Mouse (Mus musculus) thymus, adult 2 months (tissue): ENCODE measurements around the gene Pigl.

Experiments used
- CTCF ChIP-seq: fragments of 200-500 bp; IDR thresholded peaks from 2 replicates; pipeline ENCODE4 v1.5.1; 2012; ENCODE audit warnings: mild to moderate bottlenecking, control low read depth, low read length, moderate library complexity, borderline replicate concordance; ENCODE audit not compliant: control insufficient read depth, poor library complexity, insufficient read depth; ENCODE audit errors: extremely low read depth
- POLR2A ChIP-seq: fragments of 200-500 bp; IDR thresholded peaks from 2 replicates; pipeline ENCODE4 v1.6.1; 2012; ENCODE audit warnings: mild to moderate bottlenecking, low read length, control low read depth, moderate library complexity; ENCODE audit not compliant: control insufficient read depth, poor library complexity, insufficient read depth; ENCODE audit errors: extremely low read depth

GRCm38 (mm10) chr11:62550727-62551225, 92.5 kb downstream of the Pigl start, which contains the start of gene Ubb:
- TF ChIP-seq POLR2A, result peak; percentile 98
- TF ChIP-seq CTCF, result no peak
